Comparison of ENCODE assay signal across 8 mouse cellular contexts in the genomic region with DNA sequence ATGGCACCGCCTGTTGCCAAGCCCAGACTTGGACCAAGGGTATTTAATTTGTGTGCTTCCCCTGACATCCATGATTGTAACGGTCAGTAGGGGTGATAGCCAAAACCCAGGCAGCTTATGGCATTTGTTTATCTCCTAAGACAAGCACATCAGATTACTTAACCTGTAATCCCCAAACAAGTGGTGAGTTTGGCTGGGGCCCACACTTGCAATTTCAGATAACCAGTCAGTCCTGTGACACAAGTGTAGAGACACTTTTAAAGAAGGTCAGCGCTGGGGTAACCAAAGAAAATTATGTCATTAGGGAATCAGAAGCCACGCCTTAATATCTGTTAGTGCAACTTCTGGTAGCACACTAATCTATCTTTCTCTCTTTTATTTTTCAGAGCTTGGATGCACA.
DNase-seq lines count a peak whose midpoint lies in the region; ATAC-seq and TF ChIP-seq lines count a peak whose summit lies in the region.

No protein-coding gene starts in this region.

- no peaks in the 10 kb centered on the region for H3K9me3 ChIP-seq in hindbrain, embryonic 10.5 days
- H3K9me3 ChIP-seq in hindbrain, embryonic 16.5 days (ENCODE audit: control insufficient read depth, low read length): no peaks in the 10 kb centered on the region
- H3K9me3 ChIP-seq in liver, embryonic 14.5 days (ENCODE audit: control insufficient read depth, low read length): no peaks in the 10 kb centered on the region

- ATAC-seq in hindbrain, embryonic 16.5 days: no peak; the same call in 1 of the 2 replicates
- peak; percentile 40 for ATAC-seq in common myeloid progenitor, adult 5-6 weeks (replicated peaks; ENCODE audit: low read depth, poor library complexity, severe bottlenecking)
- peak; percentile 65 for ATAC-seq in liver, embryonic 14.5 days (ENCODE audit: insufficient read depth)

- TF ChIP-seq CTCF in liver, embryonic 14.5 days (IDR thresholded peaks at IDR 0.05; ENCODE audit: low read depth): no peak

- no peaks in the 10 kb centered on the region for H3K27me3 ChIP-seq in hindbrain, embryonic 10.5 days (ENCODE audit: insufficient read depth, poor library complexity, severe bottlenecking)
- H3K27me3 ChIP-seq in hindbrain, embryonic 16.5 days (replicated peaks; ENCODE audit: control insufficient read depth, insufficient read depth, low read length): no peaks in the 10 kb centered on the region
- H3K27me3 ChIP-seq in liver, embryonic 14.5 days (ENCODE audit: control insufficient read depth, insufficient read depth, low read length): no peaks in the 10 kb centered on the region

- H3K36me3 ChIP-seq in hindbrain, embryonic 10.5 days: no peaks in the 10 kb centered on the region
- H3K36me3 ChIP-seq in hindbrain, embryonic 16.5 days (ENCODE audit: control insufficient read depth, insufficient read depth, low read length): no peaks in the 10 kb centered on the region
- no peaks in the 10 kb centered on the region for H3K36me3 ChIP-seq in liver, embryonic 14.5 days (replicated peaks; ENCODE audit: control insufficient read depth, insufficient read depth, low read depth)

- DNase-seq in hindbrain, embryonic 10.5 days (ENCODE audit: low spot score): no peak
- peak; percentile 12 to 24 for DNase-seq in heart, postnatal 10 days
- no peak for DNase-seq in liver, embryonic 14.5 days (ENCODE audit: low read depth in 3 of 3, low spot score in 3 of 3)
- no peak for DNase-seq in embryo, embryonic 11 days
- no peak for DNase-seq in left cerebral cortex, postnatal 10 days (ENCODE audit: extremely low spot score in 1 of 2, low spot score in 2 of 2)
- no peak for DNase-seq in ovary, postnatal 10 days (ENCODE audit: low spot score)

- H3K27ac ChIP-seq in hindbrain, embryonic 10.5 days: 0 out of 2 replicates have a peak overlapping the region, but pooled peaks have one; percentile 30
- H3K27ac ChIP-seq in hindbrain, embryonic 16.5 days (ENCODE audit: low read depth, low read length): no peak overlapping the region
- no peak overlapping the region for H3K27ac ChIP-seq in liver, embryonic 14.5 days

- intact Hi-C loops in heart, postnatal 10 days (cut with DNase I): no loop called here
- intact Hi-C loops in left cerebral cortex, postnatal 10 days (cut with DNase I): no loop called here

- peak; percentile 41; the same call in 1 of the 2 replicates for TF ChIP-seq EP300 in liver, embryonic 14.5 days (IDR thresholded peaks at IDR 0.05; ENCODE audit: low read depth)

- 86% methylated on average over 4 of the region's 4 CpGs for WGBS in hindbrain, embryonic 10.5 days
- WGBS in hindbrain, embryonic 16.5 days: 65% methylated on average over 4 of the region's 4 CpGs
- WGBS in liver, embryonic 14.5 days (ENCODE audit: insufficient replicate concordance): 31% methylated on average over 4 of the region's 4 CpGs

- H3K9ac ChIP-seq in hindbrain, embryonic 16.5 days (ENCODE audit: low read depth, low read length): no peak overlapping the region
- no peak overlapping the region for H3K9ac ChIP-seq in liver, embryonic 14.5 days (replicated peaks)

- no peak overlapping the region for H3K4me2 ChIP-seq in hindbrain, embryonic 16.5 days (ENCODE audit: low read length)
- no peak overlapping the region; the same call in 1 of the 2 replicates for H3K4me2 ChIP-seq in liver, embryonic 14.5 days (ENCODE audit: low read depth)

- H3K4me3 ChIP-seq in hindbrain, embryonic 10.5 days: no peak overlapping the region
- H3K4me3 ChIP-seq in hindbrain, embryonic 16.5 days (ENCODE audit: low read length): no peak overlapping the region
- H3K4me3 ChIP-seq in liver, embryonic 14.5 days (ENCODE audit: insufficient read depth in 1 of 2, low read depth in 2 of 2, low read length in 2 of 2): no peak overlapping the region

- peaks cover 49% of the 10 kb centered on the region for H3K4me1 ChIP-seq in hindbrain, embryonic 10.5 days (replicated peaks)
- peaks cover 21% of the 10 kb centered on the region for H3K4me1 ChIP-seq in hindbrain, embryonic 16.5 days (ENCODE audit: control insufficient read depth, insufficient read depth, low read depth, low read length)
- peaks cover 7 to 24% of the 10 kb centered on the region in 2 experiments for H3K4me1 ChIP-seq in liver, embryonic 14.5 days (replicated peaks; ENCODE audit: control insufficient read depth in 2 of 2, insufficient read depth in 2 of 2, low read length in 1 of 2)

Comparison
In these comparisons a context has a peak if more than half of its experiments do, and no peak if none do; other contexts are left out.
1. DNase-seq: peak in heart, postnatal 10 days (2 of 2); none in hindbrain, embryonic 10.5 days (single experiment), liver, embryonic 14.5 days (0 of 3), embryo, embryonic 11 days (single experiment), left cerebral cortex, postnatal 10 days (0 of 2) and ovary, postnatal 10 days (single experiment).